51 mouse cellular contexts compared by ENCODE assay signal in genomic region chr4:101000622-101001021, GRCm38 (mm10). TPM values are rescaled to one million over a fixed set of nuclear protein-coding genes. Genes with fewer than 3 reads are reported as not detected.
"Had no signal": no experiment of that assay in that cellular context is flagged by ENCODE, and none has a peak within 500 bp of the region (broad histone marks: within the 10 kb centered on the region; RNA-seq: fewer than 3 reads in every experiment).

No protein-coding gene starts in this region.

- H3K4me1 ChIP-seq: heart, embryonic 10.5 days; heart, embryonic 12.5 days; heart, embryonic 13.5 days; heart, embryonic 15.5 days; intestine, embryonic 15.5 days; kidney, embryonic 15.5 days had no signal

- ATAC-seq: hindbrain, embryonic 16.5 days; hindbrain, postnatal 0 days; inflammation-experienced regulatory T-cells, adult 6 months; intestine, embryonic 15.5 days; intestine, embryonic 16.5 days; intestine, postnatal 0 days had no signal

- H3K4me2 ChIP-seq: heart, embryonic 11.5 days; heart, embryonic 12.5 days; heart, embryonic 13.5 days; heart, embryonic 15.5 days; hindbrain, embryonic 12.5 days; hindbrain, embryonic 13.5 days; hindbrain, embryonic 14.5 days; hindbrain, embryonic 15.5 days; intestine, embryonic 15.5 days; kidney, embryonic 15.5 days had no signal

- H3K27me3 ChIP-seq: heart, embryonic 12.5 days; heart, embryonic 13.5 days; heart, embryonic 15.5 days; hindbrain, embryonic 12.5 days; hindbrain, embryonic 13.5 days; hindbrain, embryonic 15.5 days; intestine, embryonic 15.5 days; kidney, embryonic 15.5 days had no signal

- H3K4me3 ChIP-seq: heart, embryonic 10.5 days; heart, embryonic 12.5 days; heart, embryonic 13.5 days; heart, embryonic 15.5 days; hindbrain, embryonic 10.5 days; hindbrain, embryonic 12.5 days; hindbrain, embryonic 13.5 days; hindbrain, embryonic 15.5 days; intestine, embryonic 15.5 days; kidney, embryonic 15.5 days; layer of hippocampus, adult 2 months had no signal

- H3K27ac ChIP-seq: heart, embryonic 10.5 days; heart, embryonic 13.5 days; heart, embryonic 15.5 days; hindbrain, embryonic 10.5 days; hindbrain, embryonic 12.5 days; hindbrain, embryonic 13.5 days; hindbrain, embryonic 14.5 days; hindbrain, embryonic 15.5 days; hindbrain, postnatal 0 days; intestine, embryonic 15.5 days; kidney, embryonic 15.5 days; kidney, postnatal 0 days; layer of hippocampus, adult 2 months had no signal

- H3K36me3 ChIP-seq: hindbrain, embryonic 15.5 days had no signal

- H3K9me3 ChIP-seq: heart, embryonic 10.5 days; heart, embryonic 12.5 days; heart, embryonic 13.5 days; heart, embryonic 15.5 days; hindbrain, embryonic 10.5 days; hindbrain, embryonic 12.5 days; hindbrain, embryonic 13.5 days; hindbrain, embryonic 15.5 days; intestine, embryonic 15.5 days; kidney, embryonic 15.5 days had no signal

- DNase-seq: heart, postnatal 10 days; heart, postnatal 14 days; heart, postnatal 36 days; heart, postnatal 4 days; kidney, adult 11 months; kidney, adult 18-20 months; kidney, adult 2 months; kidney, adult 8-10 months; kidney, adult 9 months; kidney, postnatal 10 days; kidney, postnatal 14 days; kidney, postnatal 25 days; kidney, postnatal 36 days; kidney, postnatal 4 days; layer of hippocampus, adult 9-11 months; layer of hippocampus, postnatal 36 days had no signal

- H3K9ac ChIP-seq: heart, embryonic 12.5 days; heart, embryonic 13.5 days; heart, embryonic 15.5 days; hindbrain, embryonic 12.5 days; hindbrain, embryonic 13.5 days; hindbrain, embryonic 14.5 days; hindbrain, embryonic 15.5 days; intestine, embryonic 15.5 days; kidney, embryonic 15.5 days had no signal

RNA-seq across cellular contexts. Expression of gene Gm10577, which starts 19.9 kb away (rescaled TPM):
- total RNA-seq: heart, postnatal 10 days; heart, postnatal 14 days; heart, postnatal 25 days; heart, postnatal 36 days; heart, postnatal 4 days; hematopoietic stem cell, adult 5-6 weeks; hindbrain, postnatal 0 days; layer of hippocampus, adult 18-20 months; layer of hippocampus, adult 2 months; layer of hippocampus, adult 8-10 months; layer of hippocampus, postnatal 10 days; layer of hippocampus, postnatal 14 days; layer of hippocampus, postnatal 25 days; layer of hippocampus, postnatal 36 days; left cerebral cortex, adult 18-20 months had no signal
- polyA plus RNA-seq: heart, embryonic 10.5 days; heart, embryonic 11.5 days; heart, embryonic 12.5 days; heart, embryonic 13.5 days; heart, embryonic 14.5 days; heart, embryonic 15.5 days; heart, embryonic 16.5 days; heart, postnatal 0 days; hindbrain, embryonic 10.5 days; hindbrain, embryonic 11.5 days; hindbrain, embryonic 12.5 days; hindbrain, embryonic 13.5 days; hindbrain, embryonic 14.5 days; hindbrain, embryonic 15.5 days; hindbrain, embryonic 16.5 days; hindbrain, postnatal 0 days; inflammation-experienced regulatory T-cells, adult 6 months; intestine, embryonic 14.5 days; intestine, embryonic 15.5 days; intestine, embryonic 16.5 days; intestine, postnatal 0 days; kidney, adult 2 months; kidney, embryonic 14.5 days; kidney, embryonic 15.5 days; kidney, embryonic 16.5 days; kidney, postnatal 0 days; large intestine, adult 2 months had no signal
